Comparison of ENCODE assay signal across 8 mouse cellular contexts in the genomic region with DNA sequence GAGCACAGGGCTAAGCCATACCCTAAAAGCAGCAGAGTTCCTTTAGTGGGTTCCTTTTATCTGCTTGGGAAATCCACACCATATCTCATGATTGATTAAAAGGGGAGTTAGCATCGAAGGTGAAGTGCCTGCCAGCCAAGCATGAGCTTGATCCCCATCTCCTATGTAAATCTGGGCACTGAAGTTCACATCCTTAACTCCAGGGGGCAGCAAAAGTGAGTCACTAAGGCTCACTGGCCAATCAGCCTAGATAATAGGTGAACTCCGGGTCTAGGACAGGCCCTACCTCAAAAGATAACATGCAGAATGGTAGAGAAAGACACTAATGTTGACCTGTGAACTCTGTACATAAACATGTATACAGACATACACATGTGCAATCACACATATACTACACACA. TPM values are rescaled to one million over a fixed set of nuclear protein-coding genes. Genes with fewer than 3 reads are reported as not detected.
DNase-seq lines count a peak whose midpoint lies in the region; ATAC-seq and TF ChIP-seq lines count a peak whose summit lies in the region.
"Had no signal": no experiment of that assay in that cellular context is flagged by ENCODE, and none has a peak within 500 bp of the region (broad histone marks: within the 10 kb centered on the region; RNA-seq: fewer than 3 reads in every experiment).

No protein-coding gene starts in this region.

- no peak for TF ChIP-seq POLR2A in MEL (IDR thresholded peaks at IDR 0.05; ENCODE audit: control insufficient read depth in 1 of 2, insufficient read depth in 1 of 2, low read depth in 1 of 2, low read length in 2 of 2, poor library complexity in 1 of 2)

- no peaks in the 10 kb centered on the region for H3K9me3 ChIP-seq in kidney, postnatal 0 days (replicated peaks; ENCODE audit: low read length)
- no peaks in the 10 kb centered on the region for H3K9me3 ChIP-seq in kidney, embryonic 14.5 days (ENCODE audit: control insufficient read depth, low read length)
- H3K9me3 ChIP-seq in MEL (replicated peaks; ENCODE audit: insufficient read depth, low read length): no peaks in the 10 kb centered on the region

- no peak for TF ChIP-seq EP300 in MEL (IDR thresholded peaks at IDR 0.05; ENCODE audit: low read depth in 1 of 2, low read length in 2 of 2)

- H3K9ac ChIP-seq in kidney, postnatal 0 days (ENCODE audit: low read depth, low read length): no peak overlapping the region
- no peak overlapping the region for H3K9ac ChIP-seq in kidney, embryonic 14.5 days (ENCODE audit: low read depth, low read length)
- H3K9ac ChIP-seq in MEL (ENCODE audit: control insufficient read depth, low read depth, low read length, poor library complexity, severe bottlenecking): no peak overlapping the region

- ATAC-seq in kidney, postnatal 0 days (replicated peaks; ENCODE audit: low FRiP score, low read depth): no peak
- ATAC-seq in kidney, embryonic 14.5 days (ENCODE audit: low FRiP score, low TSS enrichment): no peak
- ATAC-seq in megakaryocyte-erythroid progenitor cell, adult 5-6 weeks (replicated peaks; ENCODE audit: low FRiP score, low TSS enrichment, poor library complexity, severe bottlenecking): 0 out of 2 replicates have a peak, but pooled peaks have one; percentile 26

- no peak overlapping the region for H3K27ac ChIP-seq in kidney, postnatal 0 days
- no peak overlapping the region for H3K27ac ChIP-seq in kidney, embryonic 14.5 days (ENCODE audit: low read depth, low read length)
- H3K27ac ChIP-seq in MEL (ENCODE audit: control insufficient read depth, low read depth, low read length): no peak overlapping the region

- H3K79me2 ChIP-seq in MEL (ENCODE audit: control insufficient read depth, insufficient read depth, low read length, poor library complexity): no peaks in the 10 kb centered on the region

- WGBS in kidney, postnatal 0 days: 53% methylated on average over 2 of the region's 2 CpGs
- WGBS in kidney, embryonic 14.5 days: 60% methylated on average over 2 of the region's 2 CpGs

- H3K27me3 ChIP-seq in kidney, postnatal 0 days (ENCODE audit: insufficient read depth, low read length): no peaks in the 10 kb centered on the region
- H3K27me3 ChIP-seq in kidney, embryonic 14.5 days (ENCODE audit: control insufficient read depth, insufficient read depth, low read length): no peaks in the 10 kb centered on the region
- H3K27me3 ChIP-seq in MEL (ENCODE audit: control insufficient read depth in 1 of 2, insufficient read depth in 2 of 2, low read length in 2 of 2): no peaks in the 10 kb centered on the region; a peak in 1 of 4 replicates

- no peaks in the 10 kb centered on the region for H3K36me3 ChIP-seq in kidney, postnatal 0 days (ENCODE audit: insufficient read depth, low read length)
- no peaks in the 10 kb centered on the region for H3K36me3 ChIP-seq in kidney, embryonic 14.5 days (ENCODE audit: control insufficient read depth, insufficient read depth, low read length)
- H3K36me3 ChIP-seq in MEL (ENCODE audit: control insufficient read depth in 1 of 2, insufficient read depth in 2 of 2, low read length in 2 of 2): no peaks in the 10 kb centered on the region

- H3K4me1 ChIP-seq in kidney, postnatal 0 days (replicated peaks; ENCODE audit: insufficient read depth, low read length): no peaks in the 10 kb centered on the region
- no peaks in the 10 kb centered on the region for H3K4me1 ChIP-seq in kidney, embryonic 14.5 days (ENCODE audit: control insufficient read depth, insufficient read depth, low read length)
- no peaks in the 10 kb centered on the region for H3K4me1 ChIP-seq in MEL (ENCODE audit: control insufficient read depth in 1 of 2, insufficient read depth in 2 of 2, low read length in 2 of 2)

- H3K4me2 ChIP-seq in kidney, postnatal 0 days (ENCODE audit: low read length): no peak overlapping the region
- H3K4me2 ChIP-seq in kidney, embryonic 14.5 days (replicated peaks; ENCODE audit: low read depth, low read length): no peak overlapping the region

- peak; percentile 36 for TF ChIP-seq RAD21 in MEL (IDR thresholded peaks at IDR 0.05; ENCODE audit: low read depth, low read length)

- H3K4me3 ChIP-seq in kidney, postnatal 0 days (replicated peaks; ENCODE audit: low read depth, low read length): no peak overlapping the region
- no peak overlapping the region for H3K4me3 ChIP-seq in kidney, embryonic 14.5 days (ENCODE audit: low read length)
- H3K4me3 ChIP-seq in MEL (ENCODE audit: control insufficient read depth in 1 of 2, insufficient read depth in 1 of 2, low read depth in 2 of 2, low read length in 2 of 2): no peak overlapping the region
- H3K4me3 ChIP-seq: myocyte had no signal

- DNase-seq in kidney, postnatal 0 days (ENCODE audit: low spot score): no peak
- peak; percentile 42 for DNase-seq in MEL (ENCODE audit: low read depth, low spot score)
- DNase-seq in c-Kit-positive CD71-positive TER-119-positive erythroid progenitor cells, embryonic 14.5 days (ENCODE audit: low spot score): peak; percentile 20
- no peak for DNase-seq in left cerebral cortex, adult 8-10 months (ENCODE audit: low spot score in 2 of 2)
- no peak for DNase-seq in spleen, postnatal 36 days (ENCODE audit: low spot score in 2 of 2)

- peak; percentile 51 for TF ChIP-seq CTCF in kidney, postnatal 0 days (IDR thresholded peaks at IDR 0.05; ENCODE audit: low read depth)
- TF ChIP-seq CTCF in MEL (IDR thresholded peaks at IDR 0.05 in 2 of 3, conservative IDR thresholded peaks at IDR 0.05 in 1 of 3; ENCODE audit: control insufficient read depth in 1 of 3, insufficient read depth in 1 of 3, low read depth in 2 of 3, low read length in 3 of 3, poor library complexity in 1 of 3, severe bottlenecking in 1 of 3): peak; percentile 42 to 62 (median 60)

TF ChIP-seq in MEL, 35 proteins besides CTCF, POLR2A, EP300 and RAD21:
- TF ChIP-seq SIN3A (IDR thresholded peaks at IDR 0.05; ENCODE audit: low read length): no peak
- peak; percentile 55 for TF ChIP-seq SMC3 (IDR thresholded peaks at IDR 0.05; ENCODE audit: low read depth, low read length)
- TF ChIP-seq NELFE (IDR thresholded peaks at IDR 0.05; ENCODE audit: low read depth, low read length): no peak
- TF ChIP-seq MYB (IDR thresholded peaks at IDR 0.05; ENCODE audit: low read depth, low read length): no peak
- no peak for TF ChIP-seq NRF1 (IDR thresholded peaks at IDR 0.05; ENCODE audit: insufficient read depth, low read depth, low read length, poor library complexity, severe bottlenecking)
- TF ChIP-seq ZMIZ1 (IDR thresholded peaks at IDR 0.05; ENCODE audit: low read depth, low read length): no peak
TF ChIP-seq in MEL: peak in this region for 1.

RNA-seq across cellular contexts. Expression of a gene that starts 30.3 kb away (rescaled TPM):
- 19.7 and 23.3 TPM in 2 replicates for polyA plus RNA-seq in kidney, postnatal 0 days (2015; fragmentation: Nextera tagmentation; extraction: Ambion mirVana)
- 17.6 and 26.4 TPM in 2 replicates for polyA plus RNA-seq in kidney, embryonic 14.5 days (2014; fragmentation: Nextera tagmentation; extraction: Ambion mirVana)
- total RNA-seq in MEL (2012; rRNA removed): 9.1 and 13.7 TPM in 2 replicates
- 10 to 100 TPM in 1 of 2 experiments, not detected in 1; 16.8 TPM for polyA plus RNA-seq in MEL (2012; ENCODE audit: insufficient read depth in 1 of 2, insufficient read length in 2 of 2, low read depth in 1 of 2, low replicate concordance in 2 of 2, missing spikeins in 1 of 2)
- total RNA-seq in megakaryocyte-erythroid progenitor cell, adult 5-6 weeks (2014; fragmentation: Nextera tagmentation): 9.1 and 12.7 TPM in 2 replicates
- 8.4 and 11.4 TPM in 2 replicates for total RNA-seq in megakaryocyte-erythroid progenitor cell, adult 5-6 weeks (2017)
- total RNA-seq in left cerebral cortex, adult 8-10 months (2022): 10 to 100 TPM; 19.2 to 30.9 (median 24.2) TPM

Comparison
In these comparisons a context has a peak if more than half of its experiments do, and no peak if none do; other contexts are left out.
1. DNase-seq: peak in MEL (single experiment) and c-Kit-positive CD71-positive TER-119-positive erythroid progenitor cells, embryonic 14.5 days (single experiment); none in kidney, postnatal 0 days (single experiment), left cerebral cortex, adult 8-10 months (0 of 2) and spleen, postnatal 36 days (0 of 2).